Mouse (Mus musculus): ENCODE results near the gene Pard3b. TPM values are rescaled to one million over a fixed set of nuclear protein-coding genes. Genes with fewer than 3 reads are reported as not detected.
A peak's percentile ranks its signal among the peaks of the same experiment; 100 is the strongest.
"Not testable (repeated sequence)": the region's sequence is repeated elsewhere in the genome, so short reads cannot be mapped to it uniquely, and the experiment has no call there.

Pard3b gene
- total RNA-seq, 4 experiments from 2014 or later, result 3.3 to 5.3 (median 4.4) TPM

DNA sequence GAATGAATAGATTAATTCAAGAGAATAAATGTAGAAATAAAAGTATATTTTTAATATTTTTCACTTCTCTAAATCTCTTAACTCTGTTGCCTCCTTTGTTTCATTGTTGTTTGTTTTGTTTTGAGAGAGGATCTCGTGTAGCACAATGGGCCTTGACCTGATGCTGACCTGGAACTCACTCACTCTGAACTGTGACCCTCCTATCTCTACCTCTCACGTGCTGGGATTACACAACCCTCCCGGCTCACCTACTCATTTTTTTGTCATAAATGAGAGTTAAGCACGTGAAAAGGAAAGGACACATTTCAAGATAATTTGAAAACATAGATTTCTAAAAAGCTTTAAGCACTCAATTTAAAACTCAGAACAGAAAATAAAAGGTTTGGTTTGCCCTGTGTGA is 928.0 kb downstream of the Pard3b start:
- DNase-seq (ENCODE audit: low spot score in 2 of 2), result no peak

DNA sequence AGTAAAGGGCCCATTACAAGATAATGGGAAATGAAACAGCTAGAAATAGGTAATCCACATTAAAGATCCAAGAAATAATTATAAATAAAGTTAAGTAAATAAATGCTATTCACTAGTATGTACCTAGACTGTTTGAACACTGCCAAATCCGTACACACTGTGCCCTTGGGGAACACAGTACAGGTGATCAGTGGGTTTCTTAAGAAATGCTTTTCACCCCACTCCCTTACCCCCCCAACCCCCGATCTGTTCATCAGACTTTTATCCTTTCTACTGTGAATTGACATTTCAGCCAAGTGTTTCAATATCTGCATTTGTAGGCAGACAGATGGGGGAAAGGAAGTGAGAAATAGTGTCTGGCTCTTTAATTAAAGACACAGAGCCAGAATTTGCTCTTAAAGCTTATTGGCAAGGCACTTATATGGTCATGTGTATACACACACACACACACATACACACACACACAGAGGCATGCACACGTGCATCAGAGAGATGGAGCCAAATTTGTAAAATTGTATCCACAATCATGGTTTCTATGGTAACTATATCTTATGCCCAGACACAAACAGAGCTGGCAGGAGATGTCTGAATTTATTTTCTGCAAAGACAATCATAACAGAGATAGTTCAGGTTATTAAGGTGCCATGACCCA is 938.4 kb downstream of the Pard3b start:
- no peak for DNase-seq (ENCODE audit: low spot score in 2 of 2)

DNA sequence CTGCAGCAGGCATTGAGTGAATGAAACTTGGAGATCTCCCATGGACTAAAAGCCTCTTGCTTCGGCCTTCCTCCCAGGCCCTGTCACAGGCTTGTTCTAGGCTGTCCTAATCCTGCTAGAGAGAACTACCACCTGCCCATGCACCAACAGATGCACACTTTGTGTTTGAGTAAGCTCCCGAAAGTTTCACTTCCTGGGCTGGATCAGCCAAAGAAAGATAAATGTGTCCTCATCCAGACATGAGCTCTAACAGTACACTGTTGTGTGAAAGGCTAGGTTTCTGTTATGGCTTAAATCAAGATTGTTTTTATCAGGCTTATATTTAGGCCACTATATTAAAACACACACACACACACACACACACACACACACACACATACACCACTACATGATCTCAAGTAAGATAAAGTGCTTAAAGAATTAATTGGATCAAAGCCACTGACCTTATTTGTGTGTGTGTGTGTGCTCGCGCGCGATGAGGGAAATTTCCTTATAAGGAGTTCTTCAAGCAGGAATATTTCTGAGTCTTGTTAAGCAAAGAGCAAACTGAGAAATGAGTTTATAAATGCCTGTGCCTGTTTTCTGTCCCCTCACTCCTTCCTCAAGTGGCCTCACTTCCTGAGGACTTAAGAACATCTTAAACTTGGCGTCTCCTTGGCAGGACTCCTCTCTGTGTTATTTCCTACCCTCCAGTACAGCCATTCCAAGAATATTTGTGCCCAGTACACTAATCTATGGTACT is 940.6 kb downstream of the Pard3b start:
- no peak for DNase-seq (ENCODE audit: low spot score in 2 of 2)

DNA sequence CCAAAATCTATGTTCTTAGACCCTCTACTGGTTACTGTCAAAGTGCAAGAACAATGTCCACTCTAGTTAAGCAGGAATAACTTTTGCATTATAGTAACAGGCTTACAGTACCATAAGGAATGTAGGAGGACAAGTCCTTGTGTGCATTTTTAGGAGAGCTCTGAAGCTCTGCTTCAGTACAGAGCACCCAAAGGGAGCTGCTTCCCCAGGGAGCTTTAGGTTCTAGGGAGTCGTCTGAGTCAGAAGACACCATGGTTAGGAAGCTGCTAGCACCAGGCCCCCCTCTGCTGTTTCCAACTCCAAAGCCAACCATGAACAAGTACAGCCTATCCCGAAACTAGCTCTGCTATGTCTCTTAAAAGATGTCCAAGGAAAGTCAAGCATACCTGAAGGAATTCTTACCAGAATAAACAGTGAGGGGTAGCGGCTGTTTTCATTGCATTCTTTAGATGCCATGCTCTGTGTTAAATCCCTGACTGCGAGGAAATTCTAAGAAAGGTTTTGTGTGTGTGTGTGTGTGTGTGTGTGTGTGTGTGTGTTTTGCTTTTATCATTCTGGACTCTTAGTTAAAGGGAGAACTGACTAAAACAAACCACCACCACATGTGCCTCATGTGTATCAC is 941.8 kb downstream of the Pard3b start:
- no peak for DNase-seq (ENCODE audit: low spot score in 2 of 2)

DNA sequence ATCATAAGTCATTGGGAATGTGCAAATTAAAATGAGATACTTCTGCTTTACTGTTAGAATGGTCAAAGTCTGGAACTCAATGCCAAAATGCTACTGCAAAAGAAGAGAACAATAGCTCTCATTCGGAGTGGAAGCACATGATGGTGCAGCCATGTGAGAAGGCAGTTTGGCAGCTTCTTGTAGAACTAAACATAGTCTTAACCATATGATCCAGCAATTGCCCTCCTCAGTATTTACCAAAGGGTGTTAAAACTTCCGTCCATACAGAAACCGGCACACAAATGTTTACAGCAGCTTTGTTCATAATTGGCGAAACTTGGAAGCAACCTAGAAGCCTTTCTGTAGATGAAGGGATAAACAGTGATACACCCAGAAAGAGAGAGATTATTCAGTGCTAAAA is 943.9 kb downstream of the Pard3b start:
- DNase-seq (ENCODE audit: low spot score in 2 of 2), result no peak

GRCm38 (mm10) chr1:62587536-62587935 is 948.9 kb downstream of the Pard3b start:
- no peak for DNase-seq (ENCODE audit: low spot score in 2 of 2)

DNA sequence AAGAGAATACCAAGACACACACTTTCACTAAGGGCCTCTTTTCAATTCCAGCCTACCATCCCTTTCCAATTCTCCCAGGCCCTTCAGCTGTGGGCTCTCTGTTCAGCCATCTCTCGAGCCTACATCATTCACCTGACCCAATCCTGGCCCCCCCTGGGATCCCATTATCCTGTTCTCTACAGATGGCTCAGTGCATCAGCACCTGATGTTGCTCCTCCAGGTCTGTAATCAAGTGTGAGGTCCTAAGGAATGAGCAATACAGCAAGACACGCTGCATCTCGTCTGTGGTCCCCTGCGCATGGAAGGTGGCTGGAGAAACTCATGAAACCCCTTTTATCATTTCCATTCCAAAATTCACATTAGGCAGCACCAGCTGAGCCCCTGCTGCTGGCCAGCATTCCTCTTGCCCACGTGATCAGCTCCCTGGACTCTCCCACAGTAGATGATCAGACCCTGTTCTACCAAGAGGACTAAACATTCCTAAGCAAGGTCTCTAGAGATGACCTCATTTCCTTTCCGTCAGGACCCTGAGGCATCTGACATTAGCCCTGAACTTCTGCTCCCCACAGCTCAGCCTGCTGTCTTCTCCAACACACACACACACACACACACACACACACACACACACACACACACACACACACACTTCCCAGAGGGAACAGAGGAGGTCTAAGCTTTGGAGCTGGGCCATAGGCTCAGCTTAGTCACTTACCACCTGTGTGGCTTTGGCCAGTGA is 952.8 kb downstream of the Pard3b start:
- no peak for DNase-seq (ENCODE audit: low spot score in 2 of 2)

DNA sequence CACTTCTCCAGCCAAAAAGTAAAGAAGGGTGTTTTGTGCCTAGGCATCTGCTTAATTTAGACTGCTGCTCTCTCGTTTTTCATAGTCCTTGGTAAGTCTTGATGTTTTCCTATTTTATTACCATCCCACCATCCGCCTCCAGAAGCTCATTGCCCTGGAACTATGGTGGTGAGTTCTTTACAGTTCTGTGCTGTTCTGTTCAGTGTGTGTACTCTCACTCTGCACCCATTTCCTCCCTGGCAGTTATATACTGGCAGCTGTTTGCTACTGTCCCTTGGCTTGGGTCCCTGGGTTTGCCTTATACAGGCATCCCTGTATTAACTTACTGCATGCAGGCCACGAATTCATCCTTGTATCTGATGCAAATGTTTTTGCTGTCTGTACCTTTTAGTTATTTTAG is 956.8 kb downstream of the Pard3b start:
- DNase-seq (ENCODE audit: low spot score in 2 of 2), result peak in 1 of 2 experiments; percentile 14

DNA sequence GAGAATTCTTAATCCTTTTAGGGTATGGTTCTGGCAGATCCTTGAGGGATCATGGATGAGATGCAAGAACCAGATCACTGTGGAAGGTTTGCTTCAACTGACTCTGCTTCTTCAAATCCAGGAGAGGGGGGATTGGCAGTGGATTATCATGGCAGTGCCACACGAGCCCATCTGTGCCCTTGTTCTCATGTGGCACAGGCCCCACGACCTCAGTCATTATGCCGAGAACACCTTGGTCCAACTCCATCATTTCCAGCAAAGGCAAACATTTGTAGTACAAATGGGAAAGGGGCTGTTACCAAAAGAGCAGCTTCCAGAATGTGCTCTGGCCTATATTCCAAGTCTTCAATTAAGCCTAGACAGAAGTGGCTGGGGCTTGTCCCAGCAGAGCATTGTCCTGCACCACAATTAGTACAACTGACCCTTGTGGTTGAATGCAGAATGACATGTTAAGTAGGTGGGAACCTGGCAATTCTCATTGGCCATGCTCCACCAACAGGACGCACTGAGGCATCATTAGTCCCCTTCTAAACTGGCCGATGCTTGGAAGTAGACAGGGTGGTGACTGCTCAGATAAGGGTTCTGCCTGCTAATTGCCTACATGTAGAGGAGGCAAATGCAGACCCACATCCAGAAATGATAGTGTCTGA is 959.3 kb downstream of the Pard3b start:
- DNase-seq (ENCODE audit: low spot score in 2 of 2), result no peak

DNA sequence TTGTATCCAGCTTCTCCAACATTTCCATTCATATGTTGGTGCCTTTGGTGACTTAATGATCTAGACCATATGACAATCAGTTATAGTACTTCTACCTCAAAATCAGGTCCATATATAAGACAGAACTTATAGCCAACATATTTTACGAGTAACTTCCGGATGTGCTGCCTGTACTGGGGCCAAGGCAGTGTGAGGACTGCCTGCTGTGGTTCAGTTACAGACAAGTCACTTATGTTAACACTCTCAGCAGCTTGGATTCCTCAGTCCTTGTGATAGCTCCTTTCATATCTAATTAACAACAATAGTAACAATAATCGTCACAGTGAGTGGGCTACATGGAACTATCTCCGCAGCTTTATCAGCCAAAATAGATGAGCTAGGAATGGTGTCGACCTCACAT is 959.9 kb downstream of the Pard3b start:
- DNase-seq (ENCODE audit: low spot score in 2 of 2), result no peak

DNA sequence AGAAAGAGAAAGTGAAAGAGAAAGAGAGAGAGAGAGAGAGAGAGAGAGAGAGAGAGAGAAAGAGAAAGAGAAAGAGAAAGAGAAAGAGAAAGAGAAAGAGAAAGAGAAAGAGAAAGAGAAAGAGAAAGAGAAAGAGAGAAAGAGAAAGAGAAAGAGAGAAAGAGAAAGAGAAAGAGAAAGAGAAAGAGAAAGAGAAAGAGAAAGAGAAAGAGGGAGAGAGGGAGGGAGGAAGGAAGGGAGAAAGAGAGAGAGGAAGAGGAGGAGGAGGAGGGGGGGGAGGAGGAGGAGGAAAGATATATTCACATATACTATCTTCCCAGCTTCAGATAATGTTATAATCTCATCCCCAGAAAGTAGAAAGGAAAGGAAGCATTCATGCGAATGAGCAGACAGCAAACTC is 966.0 kb downstream of the Pard3b start:
- DNase-seq (ENCODE audit: low spot score in 2 of 2), result not testable (repeated sequence)

DNA sequence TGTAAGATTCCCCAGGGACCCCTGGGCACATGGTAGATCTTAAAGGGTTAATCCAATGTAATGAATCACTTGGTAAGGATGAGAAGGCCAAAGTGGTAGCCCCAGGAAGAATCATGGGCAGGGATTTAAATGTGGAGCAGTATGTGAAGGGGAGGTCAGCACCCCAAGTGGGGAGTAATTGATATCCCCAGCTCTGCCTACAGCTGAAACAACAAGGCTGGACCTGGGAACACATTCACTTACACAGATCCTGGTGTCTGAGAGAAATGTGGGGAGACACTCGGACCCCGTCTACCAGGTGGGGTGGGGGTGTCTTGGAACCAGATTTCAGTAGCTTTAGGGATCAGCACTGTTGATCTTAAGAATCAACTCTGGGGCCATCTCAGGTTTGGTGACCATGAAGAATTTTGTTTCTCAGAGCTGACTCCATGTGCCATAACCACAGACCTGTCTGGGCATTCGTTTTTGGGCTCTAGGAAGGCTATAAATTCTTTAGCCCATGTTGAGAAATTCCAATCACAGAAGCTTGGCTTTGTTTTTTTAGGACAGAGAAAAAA is 979.6 kb downstream of the Pard3b start:
- DNase-seq (ENCODE audit: low spot score in 2 of 2), result no peak

DNA sequence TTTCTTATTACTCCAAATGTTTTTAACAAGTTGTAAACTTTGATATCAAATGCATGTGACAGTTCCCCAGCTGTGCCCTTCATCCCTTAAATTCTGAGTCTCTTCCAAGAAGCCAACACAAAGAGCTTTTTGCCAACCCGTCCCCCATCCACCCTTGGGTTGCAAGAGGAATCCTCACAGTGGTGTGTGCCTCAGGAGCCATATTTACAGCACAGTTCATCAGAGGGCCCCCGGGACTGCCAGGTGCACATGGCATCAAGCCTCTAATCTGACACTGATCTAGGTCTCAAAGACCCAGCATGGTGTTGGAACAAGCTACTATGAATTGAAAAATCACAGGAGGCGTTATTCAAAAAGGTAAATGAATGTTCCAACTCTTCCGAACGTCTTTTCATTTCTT is 980.8 kb downstream of the Pard3b start:
- DNase-seq (ENCODE audit: low spot score in 2 of 2), result no peak

DNA sequence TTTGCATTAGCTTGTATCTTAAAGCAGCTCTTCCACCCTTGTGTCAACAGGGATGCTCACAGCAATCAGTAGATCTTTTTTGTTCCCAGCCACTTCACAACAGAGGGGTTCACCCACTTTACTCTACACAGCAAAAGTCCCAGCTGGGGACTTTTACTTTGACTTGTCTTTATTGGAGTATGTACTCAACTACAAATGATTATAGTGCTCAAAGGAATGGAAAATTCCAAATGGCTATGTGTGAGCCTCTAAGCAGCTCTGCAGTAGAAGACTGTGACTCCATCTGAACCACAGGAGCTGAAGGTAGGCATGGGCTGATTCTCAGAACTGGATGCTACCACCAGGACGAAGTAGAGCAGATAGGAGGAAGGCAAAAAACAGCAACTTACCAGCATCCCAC is 983.8 kb downstream of the Pard3b start:
- no peak for DNase-seq (ENCODE audit: low spot score in 2 of 2)

DNA sequence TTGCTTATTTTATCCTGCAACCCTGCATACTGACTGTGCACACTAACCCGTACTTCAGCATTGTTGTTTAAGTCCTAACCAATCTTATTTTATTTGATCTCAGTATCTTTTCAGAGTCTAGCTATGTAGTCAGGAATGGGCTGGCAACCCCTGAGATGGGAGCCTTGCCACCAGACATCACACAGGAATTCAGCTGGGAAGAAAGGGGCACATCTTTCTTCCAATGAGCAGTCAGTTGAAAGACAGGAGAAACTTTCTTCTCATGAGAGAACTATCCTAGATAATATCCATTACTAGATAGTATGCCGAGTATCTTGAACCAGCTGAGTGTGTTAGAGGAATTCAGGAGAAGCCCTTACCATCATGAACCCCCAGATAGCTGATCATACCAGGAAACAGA is 985.5 kb downstream of the Pard3b start:
- no peak for DNase-seq (ENCODE audit: low spot score in 2 of 2)

GRCm38 (mm10) chr1:62624836-62625235 is 986.2 kb downstream of the Pard3b start:
- no peak for DNase-seq (ENCODE audit: low spot score in 2 of 2)

DNA sequence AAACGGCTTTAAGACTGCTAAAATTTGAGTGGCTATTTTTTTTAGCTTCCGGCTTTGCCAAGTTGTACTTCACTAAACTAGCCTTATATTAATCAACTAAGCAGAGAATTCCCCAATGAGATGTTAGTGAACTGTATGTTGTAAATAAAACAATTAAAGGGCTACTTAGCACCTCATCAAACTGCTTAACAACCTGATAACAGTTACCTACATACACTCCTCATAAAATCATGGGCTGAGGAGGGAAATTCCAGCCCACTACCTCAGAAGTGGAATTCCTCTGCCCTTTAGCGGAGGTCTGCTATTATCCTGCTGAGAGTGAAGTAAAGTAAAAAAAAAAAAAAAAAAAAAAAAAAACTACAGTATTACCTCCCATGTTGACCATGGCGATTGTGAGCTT is 986.7 kb downstream of the Pard3b start:
- no peak for DNase-seq (ENCODE audit: low spot score in 2 of 2)

DNA sequence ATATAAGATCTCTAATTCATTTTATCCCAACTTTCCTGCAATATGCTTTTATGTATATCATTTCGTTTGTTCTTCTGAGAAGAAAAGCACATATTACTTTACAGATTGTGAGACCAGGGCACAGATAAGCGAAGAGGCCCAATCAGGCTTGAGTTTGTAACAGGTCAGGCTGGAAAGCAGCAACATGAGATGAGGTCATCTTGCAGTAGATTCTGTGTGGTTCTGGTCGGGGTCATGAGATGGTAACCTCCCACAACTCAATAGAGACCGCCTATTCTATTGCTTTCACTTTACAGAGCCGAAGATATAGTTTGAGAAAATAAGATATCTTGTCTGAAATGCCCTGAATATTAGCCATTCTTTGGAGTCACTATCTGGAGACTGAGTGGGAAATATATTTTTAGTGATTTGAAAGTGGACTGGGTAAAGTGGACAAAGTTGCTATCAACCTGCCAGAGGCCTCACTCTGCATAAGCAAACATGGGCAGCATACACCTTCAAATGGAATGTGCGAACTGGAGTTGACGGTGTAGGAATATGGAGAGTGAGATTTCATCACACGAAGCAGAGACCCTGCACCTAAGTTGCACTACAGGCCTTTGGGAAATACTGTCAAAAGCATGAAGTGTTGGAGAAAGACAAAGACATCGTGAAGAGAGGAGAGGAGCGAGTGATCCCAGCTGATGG is 987.3 kb downstream of the Pard3b start:
- DNase-seq (ENCODE audit: low spot score in 2 of 2), result no peak

- DNase-seq (ENCODE audit: low spot score in 2 of 2), result no peak
Observed at GRCm38 (mm10) chr1:62629952-62630351, 991.3 kb downstream of the Pard3b start.

DNA sequence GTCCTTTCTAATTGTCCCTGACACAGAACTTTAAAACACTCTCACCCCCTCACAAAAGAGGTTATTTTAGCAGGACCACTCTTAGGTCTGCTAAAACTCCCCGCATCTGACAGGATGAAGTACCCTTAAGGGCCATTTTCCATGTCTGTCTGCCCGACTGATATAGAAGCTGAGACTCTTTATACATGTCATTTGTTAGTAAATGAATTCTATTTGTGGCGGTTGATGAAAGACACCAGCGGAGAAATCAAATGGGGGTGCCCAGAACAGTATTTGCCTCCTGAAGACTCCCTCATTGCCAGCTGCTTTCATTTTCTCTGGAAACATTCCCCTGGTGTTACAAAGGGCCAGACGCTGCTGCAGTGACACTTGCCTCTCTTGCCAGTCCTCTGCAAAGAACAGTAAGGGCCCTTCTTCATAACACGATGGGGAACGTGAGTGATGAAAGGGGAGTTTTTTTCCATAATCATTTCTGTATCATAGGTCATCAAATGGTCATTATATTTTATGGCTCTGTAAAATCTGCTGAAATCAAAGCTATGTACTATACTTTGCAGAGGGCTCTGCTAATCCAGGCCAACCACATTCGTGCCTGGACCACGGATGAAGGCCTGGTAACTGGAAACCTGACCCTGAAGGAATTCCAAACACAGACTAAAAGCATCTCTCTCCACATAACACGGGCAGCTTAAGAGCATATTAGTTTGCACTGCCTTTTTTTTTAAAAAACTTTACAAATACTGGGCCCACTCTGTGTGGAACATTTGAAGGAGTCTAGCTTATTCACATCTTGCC is 993.1 kb downstream of the Pard3b start:
- no peak for DNase-seq (ENCODE audit: low spot score in 2 of 2)

Data from left cerebral cortex, adult 8-10 months (tissue).